Mouse (Mus musculus) C2C12 (cell line): ENCODE results near the gene Spata33.

ENCODE experiments used
- CEBPB ChIP-seq: IDR thresholded peaks from one replicate; pipeline ENCODE4 v1.6.1; 2011; ENCODE audit warnings: low read depth, mild to moderate bottlenecking, control low read depth, moderate library complexity
- CTCF ChIP-seq: IDR thresholded peaks from one replicate; pipeline ENCODE4 v1.5.1; 2011; ENCODE audit not compliant: control insufficient read depth, insufficient read depth, insufficient read length
- MAX ChIP-seq: IDR thresholded peaks from one replicate; pipeline ENCODE4 v1.6.1; 2011; ENCODE audit warnings: mild to moderate bottlenecking, control low read depth
- MYOD1 ChIP-seq: IDR thresholded peaks from one replicate; pipeline ENCODE4 v1.6.1; 2011; ENCODE audit warnings: low read depth; ENCODE audit not compliant: control insufficient read depth, insufficient read length
- USF1 ChIP-seq: IDR thresholded peaks from one replicate; pipeline ENCODE4 v1.6.1; 2011; ENCODE audit warnings: low read depth, mild to moderate bottlenecking, control low read depth, moderate library complexity

DNA sequence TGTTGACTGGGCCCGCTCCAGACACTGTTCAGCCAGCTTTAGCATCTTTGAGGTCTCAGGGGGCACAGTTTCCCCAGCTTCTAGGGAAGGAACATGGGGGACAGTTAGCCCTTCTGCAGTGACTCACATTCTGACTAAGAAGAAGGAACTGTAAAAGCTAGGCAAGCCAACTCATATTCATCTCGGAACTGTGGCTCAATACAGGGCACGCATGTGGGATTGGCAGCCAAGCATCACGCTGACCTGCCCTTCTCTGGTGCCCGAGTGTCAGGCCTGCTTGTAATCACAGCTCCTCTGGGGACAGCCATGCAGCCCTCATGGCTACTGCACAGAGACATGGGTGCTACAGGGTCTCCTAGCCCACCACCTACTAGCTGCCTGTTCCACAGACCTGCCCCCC lies 38.3 kb downstream of the Spata33 start:
- TF ChIP-seq CEBPB: no peak
- TF ChIP-seq MAX: no peak
- TF ChIP-seq CTCF: no peak
- no peak for TF ChIP-seq MYOD1
- no peak for TF ChIP-seq USF1
